Mouse (Mus musculus): ENCODE measurements around the gene Fut8. TPM values are rescaled to one million over a fixed set of nuclear protein-coding genes. Genes with fewer than 3 reads are reported as not detected.

The Fut8 gene
- total and polyA plus RNA-seq, 2 experiments from 2014 or later, result 58.5 to 70.3 TPM

DNA sequence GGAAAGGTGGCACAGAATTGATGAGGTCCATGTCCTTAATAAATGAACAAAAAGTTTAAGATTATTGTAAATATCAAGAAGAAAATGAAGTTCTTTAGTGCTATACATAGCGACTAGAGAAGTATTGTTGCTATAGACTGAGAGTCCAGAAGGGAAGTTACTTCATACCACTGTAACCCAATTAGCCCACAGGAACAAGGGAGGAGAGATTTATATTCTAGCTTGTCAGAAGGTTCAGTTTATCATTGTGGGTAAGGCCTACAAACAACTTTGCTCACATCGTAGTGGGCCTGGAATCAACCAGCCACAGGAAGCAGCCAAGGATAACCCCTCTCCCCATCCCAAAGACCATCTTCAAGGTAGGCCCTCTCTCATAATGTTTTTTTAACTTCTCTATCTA, 29.9 kb upstream of the Fut8 start:
- DNase-seq (ENCODE audit: low spot score) (no peak), ATAC-seq (no peak)
- H3K4me3 ChIP-seq (ENCODE audit: low read length), result no peak overlapping the region
- H3K36me3 ChIP-seq (ENCODE audit: insufficient read depth, low read length), result no peaks in the 10 kb centered on the region
- H3K27me3 ChIP-seq (ENCODE audit: insufficient read depth, low read length), result no peaks in the 10 kb centered on the region
- no peak overlapping the region for H3K9ac ChIP-seq (replicated peaks; ENCODE audit: low read length)
- no peak overlapping the region for H3K27ac ChIP-seq
- H3K4me2 ChIP-seq (ENCODE audit: low read depth, low read length), result no peak overlapping the region
- no peak for TF ChIP-seq CTCF (IDR thresholded peaks at IDR 0.05; ENCODE audit: low read depth)
- 99% methylated on average over 2 of the region's 2 CpGs for WGBS
- no peaks in the 10 kb centered on the region for H3K4me1 ChIP-seq (ENCODE audit: insufficient read depth, low read length)
- no peaks in the 10 kb centered on the region for H3K9me3 ChIP-seq (ENCODE audit: low read length)

DNA sequence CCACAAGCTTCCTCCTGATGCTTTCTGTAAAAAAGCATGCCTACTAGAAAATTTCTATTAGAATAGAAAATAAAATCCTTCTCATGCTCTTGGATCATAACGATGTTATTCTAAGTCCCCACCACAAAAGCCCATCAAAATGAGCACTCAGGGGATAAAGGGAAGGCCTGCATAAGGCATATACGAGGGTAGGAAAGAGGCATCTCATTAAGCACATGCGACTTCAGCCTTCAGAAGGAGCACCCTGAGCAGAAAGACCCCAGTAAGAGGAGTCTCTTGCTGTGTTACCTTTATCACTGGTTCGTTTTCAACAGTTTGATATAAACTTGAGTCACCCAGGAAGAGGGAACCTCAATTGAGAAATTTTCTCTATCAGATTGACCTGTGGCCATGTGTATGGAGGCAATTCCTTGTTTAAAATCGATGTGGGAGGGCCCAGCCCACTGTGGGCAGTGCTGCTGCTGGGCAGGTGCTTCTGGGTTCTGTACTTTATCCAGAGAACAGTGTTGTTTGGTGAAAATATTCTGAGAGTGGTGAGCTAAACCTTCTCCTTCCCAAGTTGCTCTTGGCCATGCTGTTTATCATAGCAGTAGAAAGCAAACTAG, 29.2 kb upstream of the Fut8 start:
- no peak for TF ChIP-seq CTCF (IDR thresholded peaks at IDR 0.05; ENCODE audit: low read depth)
- DNase-seq (ENCODE audit: low spot score), result no peak
- Histone ChIP-seq H3K4me3 (ENCODE audit: low read length) (no peak overlapping the region), H3K9ac (replicated peaks; ENCODE audit: low read length) (no peak overlapping the region), H3K9me3 (ENCODE audit: low read length) (no peaks in the 10 kb centered on the region), H3K27ac (no peak overlapping the region), H3K36me3 (ENCODE audit: insufficient read depth, low read length) (no peaks in the 10 kb centered on the region), H3K4me1 (ENCODE audit: insufficient read depth, low read length) (no peaks in the 10 kb centered on the region), H3K27me3 (ENCODE audit: insufficient read depth, low read length) (no peaks in the 10 kb centered on the region), H3K4me2 (ENCODE audit: low read depth, low read length) (no peak overlapping the region)
- WGBS, result 81% methylated on average over 5 of the region's 5 CpGs
- ATAC-seq, result no peak

DNA sequence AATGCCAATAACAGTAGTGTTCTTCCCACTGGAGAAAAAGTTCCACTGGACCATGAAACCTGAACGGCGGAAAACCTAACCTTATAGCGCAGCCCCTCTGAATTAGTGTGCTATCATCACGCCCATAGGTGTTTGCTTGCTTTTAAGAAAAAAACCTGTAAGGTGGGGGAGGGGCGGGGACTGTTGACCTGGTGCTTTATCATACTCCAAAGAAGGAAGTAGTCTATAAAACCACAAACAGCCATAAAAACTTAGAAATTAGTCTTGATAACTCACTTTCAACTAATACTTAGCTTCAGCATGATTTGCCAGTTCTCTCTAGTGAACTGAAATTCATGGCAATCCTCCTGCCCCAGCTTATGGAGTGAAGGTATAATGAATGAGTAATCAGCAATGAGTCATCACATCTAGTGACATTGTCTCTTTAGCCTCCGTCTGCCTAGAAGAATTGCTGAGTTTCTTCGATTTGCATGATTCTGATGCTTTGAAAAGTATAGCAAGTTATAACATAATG, 26.2 kb upstream of the Fut8 start:
- TF ChIP-seq CTCF (IDR thresholded peaks at IDR 0.05; ENCODE audit: low read depth), result no peak

DNA sequence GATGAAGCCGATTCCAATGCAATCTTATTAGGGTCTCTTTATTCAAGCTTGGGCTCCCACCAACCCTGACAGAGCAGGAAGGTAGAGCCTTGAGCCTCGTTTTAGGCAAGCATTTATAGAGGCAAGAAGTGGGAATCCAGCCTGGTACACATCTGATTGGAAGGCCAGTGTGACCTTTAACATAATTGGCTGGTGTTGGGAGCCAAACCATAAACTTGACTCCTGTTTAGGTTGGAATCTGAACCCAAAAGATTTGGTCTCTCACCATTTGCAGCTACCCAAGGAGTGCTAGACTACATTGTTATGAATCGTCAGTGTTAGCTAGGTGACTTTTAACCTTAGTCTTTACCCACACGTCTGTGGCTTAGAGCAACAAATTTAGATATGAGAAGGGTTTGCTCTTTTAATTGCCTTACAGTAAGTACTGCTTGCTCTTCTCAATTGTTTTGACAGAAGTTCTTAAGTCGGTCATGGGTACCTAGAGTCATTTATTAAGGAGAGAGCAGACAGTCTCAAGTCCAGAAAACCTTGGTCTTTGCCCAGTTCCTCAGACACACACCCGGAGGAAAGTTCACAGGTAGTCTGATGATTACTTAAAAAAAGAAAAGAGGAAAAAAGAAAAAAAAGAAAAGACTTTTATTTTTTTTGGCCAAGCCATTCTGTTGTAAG, 23.9 kb upstream of the Fut8 start:
- H3K27me3 ChIP-seq (ENCODE audit: insufficient read depth, low read length), result no peaks in the 10 kb centered on the region
- H3K36me3 ChIP-seq (ENCODE audit: insufficient read depth, low read length), result no peaks in the 10 kb centered on the region
- no peak overlapping the region for H3K4me2 ChIP-seq (ENCODE audit: low read depth, low read length)
- WGBS, result 80% methylated on average over 6 of the region's 6 CpGs
- no peak overlapping the region for H3K4me3 ChIP-seq (ENCODE audit: low read length)
- no peak for ATAC-seq
- no peak for TF ChIP-seq CTCF (IDR thresholded peaks at IDR 0.05; ENCODE audit: low read depth)
- H3K27ac ChIP-seq, result no peak overlapping the region
- no peaks in the 10 kb centered on the region for H3K9me3 ChIP-seq (ENCODE audit: low read length)
- no peak for DNase-seq (ENCODE audit: low spot score)
- H3K4me1 ChIP-seq (ENCODE audit: insufficient read depth, low read length), result no peaks in the 10 kb centered on the region
- H3K9ac ChIP-seq (replicated peaks; ENCODE audit: low read length), result no peak overlapping the region

More for the DNA sequence above, 26.2 kb upstream of the Fut8 start:
- H3K4me2 ChIP-seq (ENCODE audit: low read depth, low read length), result no peak overlapping the region
- ATAC-seq, result no peak
- H3K27me3 ChIP-seq (ENCODE audit: insufficient read depth, low read length), result no peaks in the 10 kb centered on the region
- H3K4me3 ChIP-seq (ENCODE audit: low read length), result no peak overlapping the region
- no peak for DNase-seq (ENCODE audit: low spot score)
- WGBS, result 93% methylated on average over 7 of the region's 7 CpGs
- no peaks in the 10 kb centered on the region for H3K36me3 ChIP-seq (ENCODE audit: insufficient read depth, low read length)
- H3K27ac ChIP-seq, result no peak overlapping the region
- H3K9me3 ChIP-seq (ENCODE audit: low read length), result no peaks in the 10 kb centered on the region
- no peak overlapping the region for H3K9ac ChIP-seq (replicated peaks; ENCODE audit: low read length)
- H3K4me1 ChIP-seq (ENCODE audit: insufficient read depth, low read length), result no peaks in the 10 kb centered on the region

DNA sequence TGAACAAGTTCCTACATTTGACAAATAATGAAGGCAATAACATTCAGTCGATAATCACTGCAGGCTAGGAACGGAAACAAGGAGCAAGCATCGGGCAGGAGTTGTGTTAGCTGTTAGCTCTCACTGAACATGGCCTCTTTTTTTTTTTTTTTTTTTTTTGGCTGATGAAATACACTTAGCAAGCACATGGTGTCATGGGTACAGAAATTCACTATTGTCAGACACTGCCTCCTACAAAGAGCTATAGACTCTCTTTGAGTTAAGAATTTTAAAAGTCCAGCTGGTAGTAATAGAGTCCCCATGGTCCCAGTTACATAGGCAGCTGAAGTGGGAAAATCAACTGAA, 23.4 kb upstream of the Fut8 start:
- H3K27me3 ChIP-seq (ENCODE audit: insufficient read depth, low read length), result no peaks in the 10 kb centered on the region
- WGBS, result 94% methylated on average over 3 of the region's 3 CpGs

DNA sequence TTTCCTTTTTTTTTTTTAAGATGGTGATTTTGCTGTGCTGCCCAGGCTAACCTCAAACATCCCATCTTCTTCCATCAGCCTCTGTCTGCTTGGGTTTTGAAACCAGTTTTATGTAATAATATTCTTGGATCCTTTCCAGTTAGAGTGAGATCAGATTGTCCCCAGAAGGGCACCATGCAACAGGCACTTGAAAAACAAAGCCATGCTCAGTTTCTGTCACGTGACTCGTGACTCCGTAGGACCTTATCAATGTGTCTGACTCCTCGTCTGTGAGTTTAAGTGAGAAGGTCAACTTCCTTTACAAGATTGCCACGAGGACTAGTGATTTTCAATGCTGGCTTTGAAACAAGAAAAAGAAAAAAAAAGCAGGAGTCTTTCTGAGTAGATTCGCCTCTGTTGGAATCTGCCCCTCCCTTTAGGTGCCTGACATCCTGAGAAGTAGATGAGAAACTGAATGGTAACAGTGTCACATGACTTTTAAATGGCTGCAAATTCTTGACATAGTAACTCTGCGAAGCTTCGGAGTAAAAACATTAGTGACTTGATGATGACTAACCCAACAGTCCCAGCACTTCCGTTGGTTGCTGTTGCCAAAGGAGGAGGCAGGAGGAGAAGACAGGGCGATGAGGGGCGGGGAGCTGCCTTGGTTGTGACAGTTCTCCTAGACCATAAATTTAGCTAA, 21.3 kb upstream of the Fut8 start:
- WGBS, result 69% methylated on average over 11 of the region's 11 CpGs

More for the DNA sequence above, 23.4 kb upstream of the Fut8 start:
- Histone ChIP-seq H3K9ac (replicated peaks; ENCODE audit: low read length) (no peak overlapping the region), H3K4me1 (ENCODE audit: insufficient read depth, low read length) (no peaks in the 10 kb centered on the region), H3K27ac (no peak overlapping the region), H3K4me2 (ENCODE audit: low read depth, low read length) (no peak overlapping the region), H3K9me3 (ENCODE audit: low read length) (no peaks in the 10 kb centered on the region), H3K4me3 (ENCODE audit: low read length) (no peak overlapping the region), H3K36me3 (ENCODE audit: insufficient read depth, low read length) (no peaks in the 10 kb centered on the region)
- ATAC-seq (no peak), DNase-seq (ENCODE audit: low spot score) (no peak)
- no peak for TF ChIP-seq CTCF (IDR thresholded peaks at IDR 0.05; ENCODE audit: low read depth)

More for the DNA sequence above, 21.3 kb upstream of the Fut8 start:
- H3K36me3 ChIP-seq (ENCODE audit: insufficient read depth, low read length), result no peaks in the 10 kb centered on the region
- no peaks in the 10 kb centered on the region for H3K4me1 ChIP-seq (ENCODE audit: insufficient read depth, low read length)
- H3K27ac ChIP-seq, result no peak overlapping the region
- TF ChIP-seq CTCF (IDR thresholded peaks at IDR 0.05; ENCODE audit: low read depth), result no peak
- no peak overlapping the region for H3K4me2 ChIP-seq (ENCODE audit: low read depth, low read length)
- no peak for DNase-seq (ENCODE audit: low spot score)
- ATAC-seq, result no peak
- H3K27me3 ChIP-seq (ENCODE audit: insufficient read depth, low read length), result no peaks in the 10 kb centered on the region
- H3K9me3 ChIP-seq (ENCODE audit: low read length), result no peaks in the 10 kb centered on the region
- no peak overlapping the region for H3K4me3 ChIP-seq (ENCODE audit: low read length)
- no peak overlapping the region for H3K9ac ChIP-seq (replicated peaks; ENCODE audit: low read length)
